Mouse (Mus musculus): Measurements from ENCODE around the gene Esrrg. TPM values are rescaled to one million over a fixed set of nuclear protein-coding genes. Genes with fewer than 3 reads are reported as not detected.

Gene Esrrg
- total and polyA plus RNA-seq, 3 experiments: 0.01 TPM; not detected in 2

GRCm38 (mm10) chr1:188241766-188242165, 633.2 kb downstream of the Esrrg start:
- no peaks in the 10 kb centered on the region for H3K36me3 ChIP-seq (ENCODE audit: control insufficient read depth in 1 of 2, insufficient read depth in 2 of 2, low read length in 2 of 2)
- no peak for TF ChIP-seq EP300 (IDR thresholded peaks at IDR 0.05; ENCODE audit: low read depth in 1 of 2, low read length in 2 of 2)
- no peak for TF ChIP-seq UBTF (IDR thresholded peaks at IDR 0.05; ENCODE audit: borderline replicate concordance, insufficient read depth, low read depth, low read length)
- TF ChIP-seq NRF1 (IDR thresholded peaks at IDR 0.05; ENCODE audit: insufficient read depth, low read depth, low read length, poor library complexity, severe bottlenecking): no peak
- TF ChIP-seq BHLHE40 (IDR thresholded peaks at IDR 0.05; ENCODE audit: borderline replicate concordance, low read depth, low read length): no peak
- no peak for TF ChIP-seq MYC (IDR thresholded peaks at IDR 0.05; ENCODE audit: low read depth, low read length)
- TF ChIP-seq JUND (IDR thresholded peaks at IDR 0.05; ENCODE audit: low read depth, low read length): no peak
- TF ChIP-seq ZKSCAN1 (IDR thresholded peaks at IDR 0.05; ENCODE audit: low read depth, low read length): no peak
- no peak for TF ChIP-seq TBP (IDR thresholded peaks at IDR 0.05; ENCODE audit: low read depth, low read length)
- no peak for TF ChIP-seq RAD21 (IDR thresholded peaks at IDR 0.05; ENCODE audit: low read depth, low read length)
- TF ChIP-seq TAL1 (IDR thresholded peaks at IDR 0.05; ENCODE audit: low read length): no peak
- no peak for TF ChIP-seq MAX (IDR thresholded peaks at IDR 0.05; ENCODE audit: low read length)
- no peak for TF ChIP-seq POLR2AphosphoS2 (IDR thresholded peaks at IDR 0.05; ENCODE audit: low read length)
- TF ChIP-seq RCOR1 (IDR thresholded peaks at IDR 0.05; ENCODE audit: low read depth, low read length): no peak
- no peak for TF ChIP-seq POLR2A (IDR thresholded peaks at IDR 0.05; ENCODE audit: control insufficient read depth in 1 of 2, insufficient read depth in 1 of 2, low read depth in 1 of 2, low read length in 2 of 2, poor library complexity in 1 of 2)
- no peak for TF ChIP-seq SMC3 (IDR thresholded peaks at IDR 0.05; ENCODE audit: low read depth, low read length)
- TF ChIP-seq KAT2A (conservative IDR thresholded peaks at IDR 0.05; ENCODE audit: low read depth, low read length): no peak

DNA sequence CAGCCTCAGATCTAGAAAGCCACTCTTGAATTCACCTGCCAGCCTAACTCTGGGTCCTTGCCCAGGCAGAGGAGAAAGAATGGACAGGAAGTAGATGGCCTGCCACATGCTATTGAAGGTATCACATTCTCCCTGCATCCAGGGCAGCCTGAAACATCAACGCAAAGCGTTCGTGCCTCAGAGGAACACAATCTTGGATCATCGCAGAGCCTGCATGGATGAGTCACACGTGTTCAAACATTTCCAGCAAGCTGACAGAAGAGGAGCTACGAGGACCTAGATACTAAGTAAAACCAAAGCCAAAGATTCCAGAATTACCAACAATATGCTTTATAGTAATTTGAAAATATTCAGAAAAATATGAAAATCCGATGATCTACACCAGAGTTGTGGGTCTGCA, 648.9 kb downstream of the Esrrg start:
- Histone ChIP-seq H3K4me3 (ENCODE audit: control insufficient read depth in 1 of 2, insufficient read depth in 1 of 2, low read depth in 2 of 2, low read length in 2 of 2) (no peak overlapping the region), H3K27me3 (ENCODE audit: control insufficient read depth in 1 of 2, insufficient read depth in 2 of 2, low read length in 2 of 2) (no peaks in the 10 kb centered on the region; a peak in 1 of 4 replicates), H3K27ac (ENCODE audit: control insufficient read depth, low read depth, low read length) (no peak overlapping the region), H3K9me3 (replicated peaks; ENCODE audit: insufficient read depth, low read length) (no peaks in the 10 kb centered on the region), H3K79me2 (ENCODE audit: control insufficient read depth, insufficient read depth, low read length, poor library complexity) (no peaks in the 10 kb centered on the region), H3K9ac (ENCODE audit: control insufficient read depth, low read depth, low read length, poor library complexity, severe bottlenecking) (no peak overlapping the region), H3K36me3 (ENCODE audit: control insufficient read depth in 1 of 2, insufficient read depth in 2 of 2, low read length in 2 of 2) (no peaks in the 10 kb centered on the region), H3K4me1 (ENCODE audit: control insufficient read depth in 1 of 2, insufficient read depth in 2 of 2, low read length in 2 of 2) (no peaks in the 10 kb centered on the region)
- TF ChIP-seq MYC (IDR thresholded peaks at IDR 0.05; ENCODE audit: low read depth, low read length): no peak
- no peak for TF ChIP-seq USF1 (IDR thresholded peaks at IDR 0.05; ENCODE audit: low read depth, low read length)
- TF ChIP-seq JUND (IDR thresholded peaks at IDR 0.05; ENCODE audit: low read depth, low read length): no peak
- no peak for TF ChIP-seq MYB (IDR thresholded peaks at IDR 0.05; ENCODE audit: low read depth, low read length)
- no peak for TF ChIP-seq POLR2A (IDR thresholded peaks at IDR 0.05; ENCODE audit: control insufficient read depth in 1 of 2, insufficient read depth in 1 of 2, low read depth in 1 of 2, low read length in 2 of 2, poor library complexity in 1 of 2)
- no peak for TF ChIP-seq POLR2AphosphoS2 (IDR thresholded peaks at IDR 0.05; ENCODE audit: low read length)
- no peak for TF ChIP-seq ZC3H11A (IDR thresholded peaks at IDR 0.05; ENCODE audit: low read depth, low read length)
- TF ChIP-seq UBTF (IDR thresholded peaks at IDR 0.05; ENCODE audit: borderline replicate concordance, insufficient read depth, low read depth, low read length): no peak
- TF ChIP-seq MEF2A (IDR thresholded peaks at IDR 0.05; ENCODE audit: extremely low read depth, insufficient replicate concordance, low read depth, low read length, poor library complexity, severe bottlenecking): no peak
- TF ChIP-seq TAL1 (IDR thresholded peaks at IDR 0.05; ENCODE audit: low read length): no peak
- TF ChIP-seq NELFE (IDR thresholded peaks at IDR 0.05; ENCODE audit: low read depth, low read length): no peak
- no peak for DNase-seq (ENCODE audit: low read depth, low spot score)

More at GRCm38 (mm10) chr1:188241766-188242165, 633.2 kb downstream of the Esrrg start:
- no peaks in the 10 kb centered on the region for H3K4me1 ChIP-seq (ENCODE audit: control insufficient read depth in 1 of 2, insufficient read depth in 2 of 2, low read length in 2 of 2)
- no peak overlapping the region for H3K27ac ChIP-seq (ENCODE audit: control insufficient read depth, low read depth, low read length)
- DNase-seq (ENCODE audit: low read depth, low spot score): no peak
- no peaks in the 10 kb centered on the region for H3K9me3 ChIP-seq (replicated peaks; ENCODE audit: insufficient read depth, low read length)
- no peak overlapping the region for H3K9ac ChIP-seq (ENCODE audit: control insufficient read depth, low read depth, low read length, poor library complexity, severe bottlenecking)
- H3K79me2 ChIP-seq (ENCODE audit: control insufficient read depth, insufficient read depth, low read length, poor library complexity): no peaks in the 10 kb centered on the region
- no peak overlapping the region for H3K4me3 ChIP-seq (ENCODE audit: control insufficient read depth in 1 of 2, insufficient read depth in 1 of 2, low read depth in 2 of 2, low read length in 2 of 2)
- H3K27me3 ChIP-seq (ENCODE audit: control insufficient read depth in 1 of 2, insufficient read depth in 2 of 2, low read length in 2 of 2): no peaks in the 10 kb centered on the region; a peak in 1 of 4 replicates
